21 mouse cellular contexts compared by ENCODE assay signal in genomic region chr8:47962484-47962883, GRCm38 (mm10). TPM values are rescaled to one million over a fixed set of nuclear protein-coding genes. Genes with fewer than 3 reads are reported as not detected.
DNase-seq lines count a peak whose midpoint lies in the region; ATAC-seq and TF ChIP-seq lines count a peak whose summit lies in the region.
"Had no signal": no experiment of that assay in that cellular context is flagged by ENCODE, and none has a peak within 500 bp of the region (broad histone marks: within the 10 kb centered on the region; RNA-seq: fewer than 3 reads in every experiment).

No protein-coding gene starts in this region.

- no peak for TF ChIP-seq POLR2A in lung, adult 2 months (IDR thresholded peaks at IDR 0.05; ENCODE audit: borderline replicate concordance, extremely low read depth, low read depth, low read length)

- 89% methylated on average over 4 of the region's 4 CpGs for WGBS in heart, embryonic 12.5 days
- WGBS in lung, postnatal 0 days = 64% methylated on average over 4 of the region's 4 CpGs
- 51% methylated on average over 4 of the region's 4 CpGs for WGBS in lung, adult 2 months

- no peaks in the 10 kb centered on the region for H3K27me3 ChIP-seq in heart, embryonic 12.5 days (replicated peaks)
- no peaks in the 10 kb centered on the region for H3K27me3 ChIP-seq in lung, postnatal 0 days (replicated peaks; ENCODE audit: insufficient read depth, low read length)
- H3K27me3 ChIP-seq: forebrain, embryonic 13.5 days; limb, embryonic 15.5 days; liver, embryonic 13.5 days; megakaryocyte, embryonic 14.5 days had no signal

- H3K36me3 ChIP-seq in heart, embryonic 12.5 days = no peaks in the 10 kb centered on the region
- H3K36me3 ChIP-seq in lung, postnatal 0 days (ENCODE audit: insufficient read depth, low read length) = no peaks in the 10 kb centered on the region
- H3K36me3 ChIP-seq: liver, embryonic 13.5 days had no signal

- H3K4me1 ChIP-seq in heart, embryonic 12.5 days (replicated peaks) = peaks cover 42% of the 10 kb centered on the region
- peaks cover 6% of the 10 kb centered on the region for H3K4me1 ChIP-seq in lung, postnatal 0 days (ENCODE audit: insufficient read depth, low read depth, low read length)
- peaks cover 9% of the 10 kb centered on the region for H3K4me1 ChIP-seq in lung, adult 2 months (ENCODE audit: control insufficient read depth, insufficient read depth, low read length)
- H3K4me1 ChIP-seq: liver, embryonic 13.5 days; megakaryocyte, embryonic 14.5 days had no signal

- no peak for ATAC-seq in heart, embryonic 12.5 days (ENCODE audit: insufficient number of reproducible peaks, low FRiP score)
- peak; percentile 21; the same call in 1 of the 2 replicates for ATAC-seq in lung, postnatal 0 days
- ATAC-seq: intestine, postnatal 0 days had no signal

- peak overlapping the region; percentile 52; the same call in 1 of the 2 replicates for H3K4me2 ChIP-seq in heart, embryonic 12.5 days
- H3K4me2 ChIP-seq in lung, postnatal 0 days (replicated peaks; ENCODE audit: low read depth, low read length) = no peak overlapping the region
- H3K4me2 ChIP-seq: forebrain, embryonic 13.5 days; hindbrain, embryonic 14.5 days; limb, embryonic 15.5 days; liver, embryonic 13.5 days; lung, embryonic 14.5 days had no signal

- peak overlapping the region; percentile 25; the same call in 1 of the 2 replicates for H3K27ac ChIP-seq in heart, embryonic 12.5 days (ENCODE audit: poor library complexity, severe bottlenecking)
- H3K27ac ChIP-seq in lung, postnatal 0 days (ENCODE audit: low read length) = no peak overlapping the region
- H3K27ac ChIP-seq: forebrain, embryonic 13.5 days; hindbrain, embryonic 14.5 days; limb, embryonic 10.5 days; limb, embryonic 15.5 days; liver, embryonic 13.5 days had no signal

- TF ChIP-seq EP300 in lung, postnatal 0 days (IDR thresholded peaks at IDR 0.05) = no peak

- no peak overlapping the region for H3K4me3 ChIP-seq in heart, embryonic 12.5 days
- no peak overlapping the region for H3K4me3 ChIP-seq in lung, postnatal 0 days (ENCODE audit: low read depth, low read length)
- H3K4me3 ChIP-seq in lung, adult 2 months (replicated peaks; ENCODE audit: extremely low read depth, low read depth, low read length) = no peak overlapping the region
- H3K4me3 ChIP-seq: erythroblast, embryonic 14.5 days; forebrain, embryonic 13.5 days; limb, embryonic 10.5 days; limb, embryonic 15.5 days; liver, embryonic 13.5 days; megakaryocyte, embryonic 14.5 days had no signal

- no peak for TF ChIP-seq CTCF in lung, postnatal 0 days (IDR thresholded peaks at IDR 0.05)
- no peak for TF ChIP-seq CTCF in lung, adult 2 months (IDR thresholded peaks at IDR 0.05; ENCODE audit: insufficient read depth, low read length)

- no peak overlapping the region for H3K9ac ChIP-seq in heart, embryonic 12.5 days
- no peak overlapping the region for H3K9ac ChIP-seq in lung, postnatal 0 days (replicated peaks; ENCODE audit: low read depth)
- H3K9ac ChIP-seq: forebrain, embryonic 13.5 days; hindbrain, embryonic 14.5 days; limb, embryonic 15.5 days; liver, embryonic 13.5 days; lung, embryonic 14.5 days had no signal

- DNase-seq in heart, postnatal 36 days = no peak
- no peak for DNase-seq in lung, postnatal 0 days (ENCODE audit: low spot score)
- DNase-seq in lung, adult 18-20 months = no peak
- peak; percentile 73 for DNase-seq in MN1 (ENCODE audit: low spot score)
- no peak for DNase-seq in lung, adult 2 months
- no peak for DNase-seq in right cerebral cortex, adult 18-20 months
- DNase-seq: cerebellum, adult 11-12 months; cerebellum, adult 9-11 months; layer of hippocampus, postnatal 36 days; liver, embryonic 13.5 days; spleen, adult 18-20 months; thymus, postnatal 14 days had no signal

- intact Hi-C loops in heart, postnatal 36 days (cut with DNase I) = loop anchor here (2.0 kb wide), 1 partner anchor 24 kb away; no protein-coding TSS in a partner anchor

- no peaks in the 10 kb centered on the region for H3K9me3 ChIP-seq in heart, embryonic 12.5 days (replicated peaks)
- no peaks in the 10 kb centered on the region for H3K9me3 ChIP-seq in lung, postnatal 0 days (ENCODE audit: low read length)
- H3K9me3 ChIP-seq: forebrain, embryonic 13.5 days; limb, embryonic 10.5 days; limb, embryonic 15.5 days; liver, embryonic 13.5 days; megakaryocyte, embryonic 14.5 days had no signal

RNA-seq across cellular contexts. Expression of gene Wwc2, which starts 28.2 kb away (rescaled TPM):
- polyA plus RNA-seq in heart, embryonic 12.5 days (2016; fragmentation: Nextera tagmentation; extraction: Ambion mirVana) = 22.1 and 23.9 TPM in 2 replicates
- total RNA-seq in heart, postnatal 36 days (2021) = 10 to 100 TPM; 26.1 to 28.3 TPM
- polyA plus RNA-seq in lung, postnatal 0 days (2015; fragmentation: Nextera tagmentation; extraction: Ambion mirVana) = 19.1 and 23.1 TPM in 2 replicates
- 24.7 and 25.5 TPM in 2 replicates for polyA plus RNA-seq in lung, adult 2 months (2012; rRNA removed)
